Mouse (Mus musculus) lung, embryonic 14.5 days (tissue): Measurements from ENCODE around the gene Sf1. TPM values are rescaled to one million over a fixed set of nuclear protein-coding genes. Genes with fewer than 3 reads are reported as not detected.

ENCODE experiments used
- ATAC-seq: fragments of 200-750 bp; cut with Nextera tagmentation; 2 replicates; pipeline ENCODE4 v1.8.0; 2017; ENCODE audit warnings: mild to moderate bottlenecking, moderate TSS enrichment, moderate library complexity; ENCODE audit not compliant: insufficient read depth
- DNase-seq: peaks from one replicate; pipeline ENCODE4 v3.0.0-alpha.2; 2015
- H3K27ac ChIP-seq: fragments of 300-500 bp; sonication (generic); 2 replicates; pipeline ENCODE4 v1.5.1; 2014; ENCODE audit warnings: low read depth, mild to moderate bottlenecking, moderate library complexity
- H3K27me3 ChIP-seq: fragments of 300-500 bp; sonication (generic); 2 replicates; pipeline ENCODE4 v1.6.1; 2014; ENCODE audit warnings: low read length, control low read depth; ENCODE audit not compliant: insufficient read depth
- H3K36me3 ChIP-seq: fragments of 300-500 bp; sonication (generic); 2 replicates; pipeline ENCODE4 v1.6.1; 2014; ENCODE audit warnings: control low read depth; ENCODE audit not compliant: insufficient read depth
- H3K4me1 ChIP-seq: fragments of 300-500 bp; sonication (generic); 2 replicates; pipeline ENCODE4 v1.6.1; 2014; ENCODE audit warnings: antibody characterized with exemption, control low read depth; ENCODE audit not compliant: insufficient read depth
- H3K4me2 ChIP-seq: fragments of 300-500 bp; sonication (generic); 2 replicates; pipeline ENCODE4 v1.6.1; 2014; ENCODE audit warnings: mild to moderate bottlenecking
- H3K4me3 ChIP-seq: fragments of 300-500 bp; sonication (generic); 2 replicates; pipeline ENCODE4 v1.5.1; 2014; ENCODE audit warnings: low read depth, low read length
- H3K9ac ChIP-seq: fragments of 300-500 bp; sonication (generic); 2 replicates; pipeline ENCODE4 v1.6.1; 2014
- H3K9me3 ChIP-seq: fragments of 300-500 bp; sonication (generic); 2 replicates; pipeline ENCODE4 v1.6.1; 2016; ENCODE audit warnings: low read depth, low read length, control low read depth
- CTCF ChIP-seq: IDR thresholded peaks from 2 replicates; pipeline ENCODE4 v1.5.1; 2016; ENCODE audit warnings: antibody characterized with exemption, low read depth
- WGBS: fragments of 180-500 bp; shearing (Covaris S2); extraction: QIAGEN DNeasy Blood & Tissue Kit; methylation state at CpG from one replicate; pipeline ENCODE4 v1.1.7; 2014; 5-methylcytosine and 5-hydroxymethylcytosine counted together
- polyA plus RNA-seq: library from polyadenylated mRNA; unstranded; fragments of >200 nt; fragmentation: Nextera tagmentation; extraction: Ambion mirVana; gene quantifications from 2 replicates; pipeline ENCODE4 v1.2.1, GENCODE M21; 2014

The Sf1 gene
- polyA plus RNA-seq: 177 and 200 TPM in 2 replicates

- H3K4me3 ChIP-seq: peak within 1 kb of the TSS; percentile 99
- peak within 1 kb of the TSS; percentile 78 for H3K4me2 ChIP-seq
- H3K9me3 ChIP-seq: no peaks in the 10 kb centered on the region
- ATAC-seq: peak; percentile 98
- H3K27ac ChIP-seq: peak within 1 kb of the TSS; percentile 99
- under 1% methylated on average over 69 of the region's 85 CpGs for WGBS
- peaks cover 8% of the 10 kb centered on the region; the same call in 1 of the 2 replicates for H3K4me1 ChIP-seq
- peak; percentile 100 for DNase-seq
- no peak for TF ChIP-seq CTCF
- peaks cover 41% of the 10 kb centered on the region for H3K36me3 ChIP-seq
- H3K27me3 ChIP-seq: no peaks in the 10 kb centered on the region
- peak within 1 kb of the TSS; percentile 99 for H3K9ac ChIP-seq
Observed at GRCm38 (mm10) chr19:6363411-6364240, at the start of gene Sf1. Sf1 (plus strand) TSS chr19:6363690.

GRCm38 (mm10) chr19:6313796-6314195 is 49.7 kb upstream of the Sf1 start:
- H3K27me3 ChIP-seq: no peaks in the 10 kb centered on the region
- WGBS: 80% methylated on average over 8 of the region's 8 CpGs
- DNase-seq: no peak
- no peak for ATAC-seq
- no peak for TF ChIP-seq CTCF
- H3K27ac ChIP-seq: no peak overlapping the region
- no peaks in the 10 kb centered on the region for H3K9me3 ChIP-seq
- peaks cover 70% of the 10 kb centered on the region for H3K36me3 ChIP-seq
- no peak overlapping the region for H3K9ac ChIP-seq
- no peaks in the 10 kb centered on the region for H3K4me1 ChIP-seq
- H3K4me2 ChIP-seq: no peak overlapping the region
- H3K4me3 ChIP-seq: no peak overlapping the region

- WGBS: 58% methylated on average over 8 of the region's 8 CpGs
- H3K27me3 ChIP-seq: no peaks in the 10 kb centered on the region
- H3K4me1 ChIP-seq: no peaks in the 10 kb centered on the region
- no peaks in the 10 kb centered on the region for H3K9me3 ChIP-seq
- H3K36me3 ChIP-seq: peaks cover 77% of the 10 kb centered on the region
- DNase-seq: no peak
- no peak for ATAC-seq
- TF ChIP-seq CTCF: no peak
- H3K4me2 ChIP-seq: no peak overlapping the region
- no peak overlapping the region for H3K27ac ChIP-seq
- no peak overlapping the region for H3K4me3 ChIP-seq
- H3K9ac ChIP-seq: no peak overlapping the region
Observed at GRCm38 (mm10) chr19:6314513-6314912, 49.0 kb upstream of the Sf1 start.

GRCm38 (mm10) chr19:6315573-6315972 is 47.9 kb upstream of the Sf1 start:
- no peak for TF ChIP-seq CTCF

GRCm38 (mm10) chr19:6318145-6318544 is 45.3 kb upstream of the Sf1 start:
- Histone ChIP-seq H3K27me3 (no peaks in the 10 kb centered on the region), H3K9me3 (no peaks in the 10 kb centered on the region), H3K27ac (no peak overlapping the region), H3K4me1 (no peaks in the 10 kb centered on the region), H3K36me3 (peaks cover 66% of the 10 kb centered on the region), H3K4me2 (no peak overlapping the region), H3K4me3 (no peak overlapping the region), H3K9ac (no peak overlapping the region)
- no peak for DNase-seq
- TF ChIP-seq CTCF: no peak
- 89% methylated on average over 12 of the region's 12 CpGs for WGBS
- ATAC-seq: no peak

More at GRCm38 (mm10) chr19:6315573-6315972, 47.9 kb upstream of the Sf1 start:
- Histone ChIP-seq H3K4me1 (no peaks in the 10 kb centered on the region), H3K9me3 (no peaks in the 10 kb centered on the region), H3K27ac (no peak overlapping the region), H3K9ac (no peak overlapping the region), H3K36me3 (peaks cover 80% of the 10 kb centered on the region), H3K4me2 (no peak overlapping the region), H3K4me3 (no peak overlapping the region), H3K27me3 (no peaks in the 10 kb centered on the region)
- 73% methylated on average over 14 of the region's 14 CpGs for WGBS
- DNase-seq: no peak
- no peak for ATAC-seq

- 73% methylated on average over 8 of the region's 8 CpGs for WGBS
- Histone ChIP-seq H3K9ac (no peak overlapping the region), H3K4me3 (no peak overlapping the region), H3K4me2 (no peak overlapping the region), H3K27ac (no peak overlapping the region), H3K9me3 (no peaks in the 10 kb centered on the region), H3K4me1 (no peaks in the 10 kb centered on the region), H3K36me3 (peaks cover 42% of the 10 kb centered on the region), H3K27me3 (no peaks in the 10 kb centered on the region)
- no peak for TF ChIP-seq CTCF
- no peak for ATAC-seq
- DNase-seq: no peak
Observed at GRCm38 (mm10) chr19:6321358-6321757, 42.1 kb upstream of the Sf1 start.

GRCm38 (mm10) chr19:6321786-6322621 is 41.5 kb upstream of the Sf1 start:
- DNase-seq (peak; percentile 57), ATAC-seq (peak; percentile 53)
- peaks cover 35% of the 10 kb centered on the region for H3K36me3 ChIP-seq
- 61% methylated on average over 33 of the region's 33 CpGs for WGBS
- no peaks in the 10 kb centered on the region for H3K4me1 ChIP-seq
- no peaks in the 10 kb centered on the region for H3K27me3 ChIP-seq
- no peaks in the 10 kb centered on the region for H3K9me3 ChIP-seq
- no peak for TF ChIP-seq CTCF
- no peak overlapping the region for H3K4me2 ChIP-seq
- no peak overlapping the region for H3K9ac ChIP-seq
- no peak overlapping the region for H3K4me3 ChIP-seq
- no peak overlapping the region for H3K27ac ChIP-seq
